Mouse (Mus musculus) testis, adult 10 weeks (tissue): ENCODE data around the gene Fam78b. TPM values are rescaled to one million over a fixed set of nuclear protein-coding genes. Genes with fewer than 3 reads are reported as not detected.

ENCODE experiments used
- polyA plus RNA-seq: library from polyadenylated mRNA; stranded (reverse); fragments of 350-450 nt; fragmentation: Illumina TruSeq; extraction: RNeasy Lipid Tissue Mini Kit (QIAGEN cat#74804); gene quantifications from one replicate; pipeline ENCODE4 v1.2.3, GENCODE M21; 2014; ENCODE audit warnings: low read depth, low replicate concordance

Gene Fam78b
- polyA plus RNA-seq = 0.28 TPM

GRCm38 (mm10) chr1:167001174-167001843 is at the start of gene Fam78b:
Gene Fam78b, plus strand, starts transcription at chr1:167001417.

